ENCODE assay signal across 21 mouse cellular contexts in the genomic region with DNA sequence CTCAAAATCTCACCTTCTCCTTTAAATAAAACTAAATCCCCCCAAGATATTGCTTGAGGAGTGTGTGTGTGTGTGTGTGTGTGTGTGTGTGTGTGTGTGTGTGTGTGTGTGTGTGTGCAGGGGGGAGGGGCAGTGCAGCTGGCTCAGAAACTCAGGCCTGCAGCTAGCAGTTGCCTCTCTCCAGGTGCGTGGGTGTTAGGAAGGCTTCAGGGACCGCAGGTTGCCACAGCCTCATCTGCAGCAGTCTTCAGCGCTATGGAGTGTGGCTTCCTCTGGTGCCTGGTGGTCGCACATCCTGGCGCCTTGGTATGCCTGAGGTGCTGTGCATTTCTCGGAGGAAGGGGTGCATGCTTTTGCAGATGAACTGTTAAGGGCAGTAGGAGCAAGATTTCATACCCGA. TPM values are rescaled to one million over a fixed set of nuclear protein-coding genes. Genes with fewer than 3 reads are reported as not detected.
DNase-seq lines count a peak whose midpoint lies in the region; ATAC-seq lines count a peak whose summit lies in the region.
"Had no signal": no experiment of that assay in that cellular context is flagged by ENCODE, and none has a peak within 500 bp of the region (broad histone marks: within the 10 kb centered on the region; RNA-seq: fewer than 3 reads in every experiment).

No protein-coding gene starts in this region.

- no peaks in the 10 kb centered on the region for H3K9me3 ChIP-seq in embryonic facial prominence, embryonic 10.5 days
- H3K9me3 ChIP-seq: embryonic facial prominence, embryonic 13.5 days; limb, embryonic 10.5 days; midbrain, embryonic 12.5 days had no signal

- H3K27ac ChIP-seq in embryonic facial prominence, embryonic 10.5 days (replicated peaks), result no peak overlapping the region
- H3K27ac ChIP-seq: embryonic facial prominence, embryonic 13.5 days; kidney, postnatal 0 days; layer of hippocampus, adult 2 months; left cerebral cortex, adult 2 months; limb, embryonic 10.5 days; macrophage; midbrain, embryonic 12.5 days had no signal

- no peaks in the 10 kb centered on the region for H3K36me3 ChIP-seq in embryonic facial prominence, embryonic 10.5 days (replicated peaks)
- H3K36me3 ChIP-seq: embryonic facial prominence, embryonic 13.5 days; limb, embryonic 10.5 days; midbrain, embryonic 12.5 days had no signal

- whole genome bisulfite sequencing in embryonic facial prominence, embryonic 10.5 days, result 69% methylated on average over 7 of the region's 7 CpGs

- 0 out of 2 replicates have a peak, but pooled peaks have one; percentile 9 for ATAC-seq in cerebellum, adult (ENCODE audit: insufficient number of reproducible peaks, low FRiP score, low TSS enrichment)
- ATAC-seq in inflammation-experienced regulatory T-cells, adult 6 months, result peak; percentile 70
- ATAC-seq: hindbrain, embryonic 16.5 days had no signal

- no peak for DNase-seq in cerebellum, postnatal 14 days
- DNase-seq in A20 (ENCODE audit: low read depth, low spot score), result peak; percentile 33
- DNase-seq in thymus, postnatal 10 days (ENCODE audit: low spot score in 2 of 2), result peak; percentile 89 to 92
- no peak for DNase-seq in right cerebral cortex, postnatal 4 days
- no peak for DNase-seq in embryonic facial prominence, embryonic 10.5 days (ENCODE audit: low spot score)
- no peak for DNase-seq in layer of hippocampus, postnatal 14 days (ENCODE audit: low spot score in 2 of 2)
- DNase-seq: adrenal gland, postnatal 36 days; heart, postnatal 4 days; kidney, adult 11 months; lung, embryonic 14.5 days; right cerebral cortex, adult 18-20 months had no signal

- H3K4me3 ChIP-seq in embryonic facial prominence, embryonic 10.5 days, result no peak overlapping the region
- H3K4me3 ChIP-seq: embryonic facial prominence, embryonic 13.5 days; layer of hippocampus, adult 2 months; left cerebral cortex, adult 2 months; limb, embryonic 10.5 days; midbrain, embryonic 12.5 days had no signal

- no peaks in the 10 kb centered on the region; the same call in 1 of the 2 replicates for H3K27me3 ChIP-seq in embryonic facial prominence, embryonic 10.5 days (replicated peaks; ENCODE audit: low read depth, poor library complexity, severe bottlenecking)
- H3K27me3 ChIP-seq: embryonic facial prominence, embryonic 13.5 days; midbrain, embryonic 12.5 days had no signal

- H3K4me1 ChIP-seq in embryonic facial prominence, embryonic 10.5 days, result no peaks in the 10 kb centered on the region
- H3K4me1 ChIP-seq: embryonic facial prominence, embryonic 13.5 days; limb, embryonic 10.5 days; midbrain, embryonic 12.5 days had no signal

RNA-seq across cellular contexts. Expression of gene Kcna2, which starts 10.9 kb away (rescaled TPM):
- polyA plus RNA-seq in inflammation-experienced regulatory T-cells, adult 6 months (2017; shearing (Covaris generic)), result under 1 TPM; 0.06 to 0.38 (median 0.28) TPM
- polyA plus RNA-seq in embryonic facial prominence, embryonic 10.5 days (2016; fragmentation: Nextera tagmentation; extraction: Ambion mirVana), result 0.02 and 0.03 TPM in 2 replicates
- 10 to 100 TPM; 76.1 to 82.3 TPM for total RNA-seq in layer of hippocampus, postnatal 14 days (2021)

RNA-seq across cellular contexts. Expression of gene Kcna3, which starts 54.0 kb away (rescaled TPM):
- polyA plus RNA-seq in inflammation-experienced regulatory T-cells, adult 6 months (2017; shearing (Covaris generic)), result 10 to 100 TPM in 2 of 3 experiments, 1 to 10 TPM in 1; 9.4 to 18.5 (median 14.0) TPM
- 2.1 and 2.3 TPM in 2 replicates for polyA plus RNA-seq in embryonic facial prominence, embryonic 10.5 days (2016; fragmentation: Nextera tagmentation; extraction: Ambion mirVana)
- 10 to 100 TPM; 13.8 to 17.1 TPM for total RNA-seq in layer of hippocampus, postnatal 14 days (2021)

Comparison
In these comparisons a context has a peak if more than half of its experiments do, and no peak if none do; other contexts are left out.
1. DNase-seq: peak in A20 (single experiment) and thymus, postnatal 10 days (2 of 2); none in cerebellum, postnatal 14 days (0 of 2), right cerebral cortex, postnatal 4 days (single experiment), embryonic facial prominence, embryonic 10.5 days (single experiment) and layer of hippocampus, postnatal 14 days (0 of 2).